Comparison of ENCODE assay signal across 21 mouse cellular contexts in genomic region chr4:86987846-86988245, GRCm38 (mm10).
DNase-seq lines count a peak whose midpoint lies in the region; ATAC-seq and TF ChIP-seq lines count a peak whose summit lies in the region.
"Had no signal": no experiment of that assay in that cellular context is flagged by ENCODE, and none has a peak within 500 bp of the region (broad histone marks: within the 10 kb centered on the region; RNA-seq: fewer than 3 reads in every experiment).

No protein-coding gene starts in this region.

- no peak for TF ChIP-seq CTCF in layer of hippocampus, adult 2 months (conservative IDR thresholded peaks at IDR 0.05)

- ATAC-seq in intestine, embryonic 14.5 days (replicated peaks; ENCODE audit: low FRiP score, low TSS enrichment, low read depth), result no peak
- no peak for ATAC-seq in intestine, embryonic 16.5 days
- ATAC-seq: activated CD4-positive, CD25-positive, alpha-beta regulatory T cell, adult 4 months; forebrain, embryonic 15.5 days; Patski had no signal

- H3K27me3 ChIP-seq in intestine, embryonic 14.5 days (replicated peaks; ENCODE audit: control insufficient read depth, insufficient read depth, low read length), result no peaks in the 10 kb centered on the region
- H3K27me3 ChIP-seq in intestine, embryonic 16.5 days (replicated peaks; ENCODE audit: control insufficient read depth, insufficient read depth, low read length), result no peaks in the 10 kb centered on the region
- H3K27me3 ChIP-seq: CH12.LX; embryonic facial prominence, embryonic 12.5 days; forebrain, embryonic 15.5 days; heart, embryonic 15.5 days; hindbrain, embryonic 13.5 days had no signal

- H3K9ac ChIP-seq in intestine, embryonic 14.5 days (ENCODE audit: low read length), result no peak overlapping the region
- no peak overlapping the region for H3K9ac ChIP-seq in intestine, embryonic 16.5 days (ENCODE audit: low read depth, low read length)
- H3K9ac ChIP-seq: embryonic facial prominence, embryonic 12.5 days; forebrain, embryonic 15.5 days; heart, embryonic 15.5 days; hindbrain, embryonic 13.5 days had no signal

- peak; percentile 39 for DNase-seq in intestine, embryonic 14.5 days (ENCODE audit: low spot score)
- DNase-seq in layer of hippocampus, adult 2 months (ENCODE audit: low spot score in 2 of 2), result no peak
- DNase-seq in layer of hippocampus, adult 11-12 months (ENCODE audit: low spot score), result no peak
- DNase-seq in kidney, postnatal 25 days, result peak; percentile 26 to 57
- DNase-seq in cerebellum, postnatal 10 days, result no peak
- no peak for DNase-seq in layer of hippocampus, adult 8-10 months (ENCODE audit: low spot score in 2 of 2)
- DNase-seq: adrenal gland, postnatal 14 days; cerebellum, adult 11-12 months; cerebellum, postnatal 25 days; gastrocnemius, postnatal 36 days; heart, adult 18-20 months; heart, postnatal 14 days had no signal

- no peak overlapping the region for H3K4me2 ChIP-seq in intestine, embryonic 14.5 days (ENCODE audit: low read length)
- H3K4me2 ChIP-seq in intestine, embryonic 16.5 days (ENCODE audit: low read depth, low read length), result no peak overlapping the region
- H3K4me2 ChIP-seq: embryonic facial prominence, embryonic 12.5 days; forebrain, embryonic 15.5 days; heart, embryonic 15.5 days; hindbrain, embryonic 13.5 days had no signal

- H3K9me3 ChIP-seq in intestine, embryonic 14.5 days (ENCODE audit: control insufficient read depth, low read length), result no peaks in the 10 kb centered on the region
- H3K9me3 ChIP-seq in intestine, embryonic 16.5 days (ENCODE audit: control insufficient read depth, low read length), result no peaks in the 10 kb centered on the region
- H3K9me3 ChIP-seq: embryonic facial prominence, embryonic 12.5 days; forebrain, embryonic 15.5 days; heart, embryonic 10.5 days; heart, embryonic 15.5 days; hindbrain, embryonic 13.5 days had no signal

- no peaks in the 10 kb centered on the region for H3K4me1 ChIP-seq in intestine, embryonic 14.5 days (replicated peaks; ENCODE audit: control insufficient read depth, insufficient read depth, low read length)
- H3K4me1 ChIP-seq in intestine, embryonic 16.5 days (ENCODE audit: control insufficient read depth, insufficient read depth, low read length), result no peaks in the 10 kb centered on the region
- H3K4me1 ChIP-seq: heart, embryonic 10.5 days; heart, embryonic 15.5 days had no signal

- WGBS in intestine, embryonic 14.5 days, result 77% methylated on average over 4 of the region's 4 CpGs
- WGBS in intestine, embryonic 16.5 days, result 77% methylated on average over 4 of the region's 4 CpGs

- H3K4me3 ChIP-seq in intestine, embryonic 14.5 days (ENCODE audit: low read depth, low read length), result no peak overlapping the region
- no peak overlapping the region for H3K4me3 ChIP-seq in intestine, embryonic 16.5 days (ENCODE audit: low read length)
- no peak overlapping the region for H3K4me3 ChIP-seq in layer of hippocampus, adult 2 months
- H3K4me3 ChIP-seq: embryonic facial prominence, embryonic 12.5 days; forebrain, embryonic 15.5 days; heart, embryonic 10.5 days; heart, embryonic 15.5 days; hindbrain, embryonic 13.5 days had no signal

- no peaks in the 10 kb centered on the region for H3K36me3 ChIP-seq in intestine, embryonic 14.5 days (ENCODE audit: control insufficient read depth, insufficient read depth, low read length)
- H3K36me3 ChIP-seq in intestine, embryonic 16.5 days (ENCODE audit: control insufficient read depth, insufficient read depth, low read length), result no peaks in the 10 kb centered on the region
- H3K36me3 ChIP-seq: embryonic facial prominence, embryonic 12.5 days; forebrain, embryonic 15.5 days; heart, embryonic 10.5 days; heart, embryonic 15.5 days; hindbrain, embryonic 13.5 days had no signal

- H3K27ac ChIP-seq in intestine, embryonic 14.5 days (ENCODE audit: low read depth), result no peak overlapping the region
- no peak overlapping the region for H3K27ac ChIP-seq in intestine, embryonic 16.5 days (ENCODE audit: low read length)
- peak overlapping the region; percentile 46 for H3K27ac ChIP-seq in layer of hippocampus, adult 2 months
- H3K27ac ChIP-seq: embryonic facial prominence, embryonic 12.5 days; forebrain, embryonic 15.5 days; heart, embryonic 10.5 days; heart, embryonic 15.5 days; hindbrain, embryonic 13.5 days had no signal

Comparison
In these comparisons a context has a peak if more than half of its experiments do, and no peak if none do; other contexts are left out.
1. DNase-seq: peak in intestine, embryonic 14.5 days (single experiment) and kidney, postnatal 25 days (2 of 2); none in layer of hippocampus, adult 2 months (0 of 2), layer of hippocampus, adult 11-12 months (single experiment), cerebellum, postnatal 10 days (0 of 2) and layer of hippocampus, adult 8-10 months (0 of 2).